Mouse (Mus musculus): ENCODE measurements around the gene Zfp593.

The Zfp593 gene

GRCm38 (mm10) chr4:134227194-134227593 lies 18.2 kb downstream of the Zfp593 start, which contains the start of gene Catsper4:
TSS of gene Catsper4 (minus strand) at chr4:134227383.
- no peak for DNase-seq (ENCODE audit: low spot score)

GRCm38 (mm10) chr4:134222793-134223600 lies 22.4 kb downstream of the Zfp593 start:
- no peak for DNase-seq (ENCODE audit: low spot score)

GRCm38 (mm10) chr4:134206488-134207053 lies 38.8 kb downstream of the Zfp593 start:
- no peak for DNase-seq (ENCODE audit: low spot score)

GRCm38 (mm10) chr4:134203340-134203896 lies 42.0 kb downstream of the Zfp593 start:
- DNase-seq (ENCODE audit: low spot score): no peak

- no peak for DNase-seq (ENCODE audit: low spot score)
Measured at GRCm38 (mm10) chr4:134202904-134203303, 42.5 kb downstream of the Zfp593 start, which contains the start of gene Gm7534. TSS of gene Gm7534 (minus strand) at chr4:134203004.

GRCm38 (mm10) chr4:134199371-134199770 lies 46.0 kb downstream of the Zfp593 start:
- no peak for DNase-seq (ENCODE audit: low spot score)
